Mouse (Mus musculus) lung, embryonic 15.5 days (tissue): ENCODE results near the gene Adamts14. TPM values are rescaled to one million over a fixed set of nuclear protein-coding genes. Genes with fewer than 3 reads are reported as not detected.

Experiments used
- ATAC-seq: fragments of 200-750 bp; cut with Nextera tagmentation; 2 replicates; pipeline ENCODE4 v1.8.0; 2017; ENCODE audit warnings: moderate number of reproducible peaks, borderline replicate concordance; ENCODE audit not compliant: low FRiP score, low TSS enrichment; ENCODE audit errors: extremely low read depth
- H3K27ac ChIP-seq: fragments of 300-500 bp; sonication (generic); 2 replicates; pipeline ENCODE4 v1.5.1; 2015; ENCODE audit warnings: moderate library complexity, mild to moderate bottlenecking, inconsistent platforms
- H3K27me3 ChIP-seq: fragments of 300-500 bp; sonication (generic); 2 replicates; pipeline ENCODE4 v1.6.1; 2015; ENCODE audit warnings: inconsistent platforms
- H3K36me3 ChIP-seq: fragments of 300-500 bp; sonication (generic); 2 replicates; pipeline ENCODE4 v1.6.1; 2015; ENCODE audit warnings: inconsistent platforms
- H3K4me1 ChIP-seq: fragments of 300-500 bp; sonication (generic); 2 replicates; pipeline ENCODE4 v1.6.1; 2015; ENCODE audit warnings: inconsistent platforms
- H3K4me2 ChIP-seq: fragments of 300-500 bp; sonication (generic); 2 replicates; pipeline ENCODE4 v1.6.1; 2015; ENCODE audit warnings: inconsistent platforms, mild to moderate bottlenecking, moderate library complexity
- H3K4me3 ChIP-seq: fragments of 300-500 bp; sonication (generic); 2 replicates; pipeline ENCODE4 v1.5.1; 2015; ENCODE audit warnings: mild to moderate bottlenecking, inconsistent platforms
- H3K9ac ChIP-seq: fragments of 300-500 bp; sonication (generic); 2 replicates; pipeline ENCODE4 v1.6.1; 2015; ENCODE audit warnings: inconsistent platforms
- H3K9me3 ChIP-seq: fragments of 300-500 bp; sonication (generic); 2 replicates; pipeline ENCODE4 v1.6.1; 2016; ENCODE audit warnings: inconsistent platforms
- WGBS: fragments of 180-500 bp; shearing (Covaris S2); methylation state at CpG from one replicate; pipeline ENCODE4 v1.1.7; 2015; 5-methylcytosine and 5-hydroxymethylcytosine counted together
- polyA plus RNA-seq: library from polyadenylated mRNA; unstranded; fragments of >200 nt; fragmentation: Nextera tagmentation; extraction: Ambion mirVana; gene quantifications from 2 replicates; pipeline ENCODE4 v1.2.1, GENCODE M21; 2015

Gene Adamts14
- polyA plus RNA-seq, 1 experiment from 2014 or later: 1.9 TPM

- ATAC-seq: peak; percentile 72
- no peaks in the 10 kb centered on the region for H3K27me3 ChIP-seq
Measured at GRCm38 (mm10) chr10:61174711-61175441, 98.4 kb downstream of the Adamts14 start.

GRCm38 (mm10) chr10:61172496-61172895 lies 100.7 kb downstream of the Adamts14 start:
- Histone ChIP-seq H3K27me3 (no peaks in the 10 kb centered on the region), H3K4me2 (no peak overlapping the region), H3K36me3 (no peaks in the 10 kb centered on the region), H3K9ac (no peak overlapping the region), H3K9me3 (no peaks in the 10 kb centered on the region), H3K4me3 (no peak overlapping the region), H3K4me1 (peaks cover 23% of the 10 kb centered on the region), H3K27ac (no peak overlapping the region)
- ATAC-seq: no peak
- WGBS: 86% methylated on average over 4 of the region's 4 CpGs

More at GRCm38 (mm10) chr10:61174711-61175441, 98.4 kb downstream of the Adamts14 start:
- no peak overlapping the region for H3K4me2 ChIP-seq
- WGBS: 26% methylated on average over 13 of the region's 13 CpGs
- no peak overlapping the region for H3K9ac ChIP-seq
- no peaks in the 10 kb centered on the region for H3K36me3 ChIP-seq
- peaks cover 23% of the 10 kb centered on the region for H3K4me1 ChIP-seq
- no peak overlapping the region for H3K27ac ChIP-seq
- H3K4me3 ChIP-seq: no peak overlapping the region
- H3K9me3 ChIP-seq: no peaks in the 10 kb centered on the region

- Histone ChIP-seq H3K4me3 (no peak within 1 kb of the TSS), H3K4me2 (no peak within 1 kb of the TSS), H3K9me3 (no peaks in the 10 kb centered on the region), H3K27ac (no peak within 1 kb of the TSS), H3K9ac (no peak within 1 kb of the TSS), H3K27me3 (no peaks in the 10 kb centered on the region), H3K36me3 (no peaks in the 10 kb centered on the region), H3K4me1 (peaks cover 23% of the 10 kb centered on the region)
- ATAC-seq: no peak
- WGBS: 46% methylated on average over 3 of the region's 3 CpGs
Measured at GRCm38 (mm10) chr10:61171654-61172053, 101.6 kb downstream of the Adamts14 start, which contains the start of gene Tbata. Gene Tbata, plus strand, starts transcription at chr10:61171954.

GRCm38 (mm10) chr10:61168393-61168792 lies 104.8 kb downstream of the Adamts14 start:
- H3K4me3 ChIP-seq: no peak overlapping the region
- H3K27me3 ChIP-seq: no peaks in the 10 kb centered on the region
- H3K4me1 ChIP-seq: no peaks in the 10 kb centered on the region
- H3K27ac ChIP-seq: no peak overlapping the region
- H3K9ac ChIP-seq: no peak overlapping the region
- H3K36me3 ChIP-seq: no peaks in the 10 kb centered on the region
- H3K4me2 ChIP-seq: no peak overlapping the region
- 48% methylated on average over 2 of the region's 2 CpGs for WGBS
- no peaks in the 10 kb centered on the region for H3K9me3 ChIP-seq
- no peak for ATAC-seq

- Histone ChIP-seq H3K4me2 (no peak overlapping the region), H3K4me1 (no peaks in the 10 kb centered on the region), H3K4me3 (no peak overlapping the region), H3K27ac (no peak overlapping the region), H3K36me3 (no peaks in the 10 kb centered on the region), H3K27me3 (no peaks in the 10 kb centered on the region), H3K9ac (no peak overlapping the region), H3K9me3 (no peaks in the 10 kb centered on the region)
- 33% methylated on average over 9 of the region's 9 CpGs for WGBS
- no peak for ATAC-seq
Measured at GRCm38 (mm10) chr10:61167333-61168096, 105.7 kb downstream of the Adamts14 start.

GRCm38 (mm10) chr10:61162366-61162765 lies 110.9 kb downstream of the Adamts14 start:
- H3K27me3 ChIP-seq: no peaks in the 10 kb centered on the region
- ATAC-seq: no peak
- no peak overlapping the region for H3K4me2 ChIP-seq
- no peaks in the 10 kb centered on the region for H3K36me3 ChIP-seq
- no peak overlapping the region for H3K4me3 ChIP-seq
- H3K4me1 ChIP-seq: no peaks in the 10 kb centered on the region
- H3K9ac ChIP-seq: no peak overlapping the region
- no peaks in the 10 kb centered on the region for H3K9me3 ChIP-seq
- H3K27ac ChIP-seq: no peak overlapping the region
- WGBS: 58% methylated on average over 3 of the region's 3 CpGs

- Histone ChIP-seq H3K9me3 (no peaks in the 10 kb centered on the region), H3K4me3 (no peak overlapping the region), H3K4me2 (no peak overlapping the region), H3K27ac (no peak overlapping the region), H3K27me3 (no peaks in the 10 kb centered on the region), H3K4me1 (no peaks in the 10 kb centered on the region), H3K36me3 (no peaks in the 10 kb centered on the region), H3K9ac (no peak overlapping the region)
- 64% methylated on average over 4 of the region's 4 CpGs for WGBS
- ATAC-seq: no peak
Measured at GRCm38 (mm10) chr10:61160671-61161070, 112.6 kb downstream of the Adamts14 start.

GRCm38 (mm10) chr10:61160089-61160488 lies 113.1 kb downstream of the Adamts14 start:
- no peak overlapping the region for H3K27ac ChIP-seq
- H3K4me3 ChIP-seq: no peak overlapping the region
- no peak overlapping the region for H3K4me2 ChIP-seq
- 51% methylated on average over 7 of the region's 7 CpGs for WGBS
- no peaks in the 10 kb centered on the region for H3K9me3 ChIP-seq
- H3K4me1 ChIP-seq: no peaks in the 10 kb centered on the region
- no peaks in the 10 kb centered on the region for H3K36me3 ChIP-seq
- no peak for ATAC-seq
- no peaks in the 10 kb centered on the region for H3K27me3 ChIP-seq
- no peak overlapping the region for H3K9ac ChIP-seq

- no peak overlapping the region for H3K4me2 ChIP-seq
- H3K9ac ChIP-seq: no peak overlapping the region
- H3K27me3 ChIP-seq: no peaks in the 10 kb centered on the region
- H3K9me3 ChIP-seq: no peaks in the 10 kb centered on the region
- ATAC-seq: no peak
- H3K4me3 ChIP-seq: no peak overlapping the region
- no peaks in the 10 kb centered on the region for H3K36me3 ChIP-seq
- H3K4me1 ChIP-seq: 0 out of 2 replicates have a peak, but pooled peaks cover 5% of the 10 kb centered on the region
- no peak overlapping the region for H3K27ac ChIP-seq
- WGBS: 57% methylated on average over 3 of the region's 3 CpGs
Measured at GRCm38 (mm10) chr10:61158594-61158993, 114.6 kb downstream of the Adamts14 start.

- no peak overlapping the region for H3K4me3 ChIP-seq
- H3K36me3 ChIP-seq: no peaks in the 10 kb centered on the region
- H3K9ac ChIP-seq: no peak overlapping the region
- 0 out of 2 replicates have a peak, but pooled peaks cover 12% of the 10 kb centered on the region for H3K4me1 ChIP-seq
- ATAC-seq: no peak
- H3K27ac ChIP-seq: no peak overlapping the region
- H3K9me3 ChIP-seq: no peaks in the 10 kb centered on the region
- 89% methylated on average over 2 of the region's 2 CpGs for WGBS
- no peaks in the 10 kb centered on the region for H3K27me3 ChIP-seq
- H3K4me2 ChIP-seq: no peak overlapping the region
Measured at GRCm38 (mm10) chr10:61156453-61156852, 116.8 kb downstream of the Adamts14 start.

GRCm38 (mm10) chr10:61155611-61156010 lies 117.6 kb downstream of the Adamts14 start:
- no peaks in the 10 kb centered on the region for H3K9me3 ChIP-seq
- H3K27me3 ChIP-seq: no peaks in the 10 kb centered on the region
- H3K4me3 ChIP-seq: no peak overlapping the region
- H3K9ac ChIP-seq: no peak overlapping the region
- H3K4me2 ChIP-seq: no peak overlapping the region
- no peaks in the 10 kb centered on the region for H3K36me3 ChIP-seq
- H3K4me1 ChIP-seq: 0 out of 2 replicates have a peak, but pooled peaks cover 12% of the 10 kb centered on the region
- H3K27ac ChIP-seq: no peak overlapping the region
- 69% methylated on average over 3 of the region's 3 CpGs for WGBS
- no peak for ATAC-seq

GRCm38 (mm10) chr10:61152131-61152530 lies 121.1 kb downstream of the Adamts14 start:
- no peak for ATAC-seq
- H3K9me3 ChIP-seq: no peaks in the 10 kb centered on the region
- no peaks in the 10 kb centered on the region for H3K27me3 ChIP-seq
- no peaks in the 10 kb centered on the region for H3K36me3 ChIP-seq
- no peak overlapping the region for H3K9ac ChIP-seq
- 0 out of 2 replicates have a peak, but pooled peaks cover 12% of the 10 kb centered on the region for H3K4me1 ChIP-seq
- H3K4me2 ChIP-seq: no peak overlapping the region
- H3K4me3 ChIP-seq: no peak overlapping the region
- no peak overlapping the region for H3K27ac ChIP-seq
